Mouse (Mus musculus) C2C12 (cell line): ENCODE measurements at regions not wholly inside any gene's neighbourhood (a gene's known extent, or its start where the extent isn't known, plus 50 kb on each side); places are given as distances from the start of the nearest gene placed in this dataset.

Experiments
- CEBPB ChIP-seq: IDR thresholded peaks from one replicate; pipeline ENCODE4 v1.6.1; 2011; ENCODE audit warnings: low read depth, mild to moderate bottlenecking, control low read depth, moderate library complexity
- CTCF ChIP-seq: IDR thresholded peaks from one replicate; pipeline ENCODE4 v1.5.1; 2011; ENCODE audit not compliant: control insufficient read depth, insufficient read depth, insufficient read length
- FOSL1 ChIP-seq: IDR thresholded peaks from one replicate; pipeline ENCODE4 v1.8.0; 2011; ENCODE audit warnings: mild to moderate bottlenecking, low read length; ENCODE audit not compliant: poor library complexity, insufficient read depth, severe bottlenecking
- MAX ChIP-seq: IDR thresholded peaks from one replicate; pipeline ENCODE4 v1.6.1; 2011; ENCODE audit warnings: mild to moderate bottlenecking, control low read depth
- MYOD1 ChIP-seq: IDR thresholded peaks from one replicate; pipeline ENCODE4 v1.6.1; 2011; ENCODE audit warnings: low read depth; ENCODE audit not compliant: control insufficient read depth, insufficient read length
- MYOG ChIP-seq: IDR thresholded peaks from one replicate; pipeline ENCODE4 v1.6.1; 2011; ENCODE audit not compliant: control insufficient read depth, insufficient read length; ENCODE audit errors: extremely low read depth
- USF1 ChIP-seq: IDR thresholded peaks from one replicate; pipeline ENCODE4 v1.6.1; 2011; ENCODE audit warnings: low read depth, mild to moderate bottlenecking, control low read depth, moderate library complexity

- TF ChIP-seq CTCF (no peak), CEBPB (no peak), MAX (no peak), MYOD1 (no peak), USF1 (no peak), FOSL1 (no peak), MYOG (no peak)
Measured at GRCm38 (mm10) chrX:77307374-77307773, 203.4 kb upstream of the Tbl1x start.
